Mouse (Mus musculus): ENCODE data around the gene Mylk. TPM values are rescaled to one million over a fixed set of nuclear protein-coding genes. Genes with fewer than 3 reads are reported as not detected.

The Mylk gene
- polyA plus RNA-seq, 1 experiment: not detected

DNA sequence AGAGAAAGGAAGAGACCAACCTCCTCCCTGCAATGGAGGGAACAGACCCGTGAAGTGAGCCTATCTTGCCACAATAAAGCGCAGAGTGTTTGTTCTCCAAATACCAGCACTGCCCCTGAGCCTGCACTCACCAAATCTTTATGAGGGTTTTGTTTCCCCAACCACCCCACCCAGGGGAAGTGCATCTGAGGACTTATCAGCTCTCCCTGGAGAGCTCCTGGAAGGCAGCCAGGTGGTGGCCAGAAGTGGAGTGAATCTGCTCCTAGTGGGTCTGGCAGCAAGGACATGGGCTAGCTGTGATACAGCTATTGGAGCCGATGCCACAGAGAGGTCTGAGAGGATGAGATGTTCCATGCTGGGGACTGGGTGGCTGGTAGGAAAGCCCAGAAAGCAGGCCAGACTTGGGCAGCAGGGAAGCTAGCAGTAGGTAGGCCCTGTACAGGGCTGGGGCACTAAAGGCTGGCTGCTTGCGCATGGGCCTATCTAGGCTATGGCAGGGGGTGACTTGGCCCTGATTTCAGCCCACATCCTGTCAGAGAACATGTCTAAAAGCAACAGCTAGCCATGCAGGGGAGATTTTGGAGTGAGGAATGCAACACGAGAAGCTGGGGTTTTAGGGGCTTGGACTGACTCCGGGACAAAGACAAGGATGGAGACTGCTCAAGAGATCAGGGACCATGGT lies 180.1 kb downstream of the Mylk start:
- H3K27me3 ChIP-seq (ENCODE audit: control insufficient read depth): no peaks in the 10 kb centered on the region
- no peaks in the 10 kb centered on the region for H3K36me3 ChIP-seq (ENCODE audit: control insufficient read depth)
- no peak for TF ChIP-seq GATA1 (IDR thresholded peaks at IDR 0.05; ENCODE audit: low read length)
- TF ChIP-seq TAL1 (IDR thresholded peaks at IDR 0.05; ENCODE audit: low read length): no peak
- no peak overlapping the region for H3K4me3 ChIP-seq (replicated peaks)
- peaks cover 1% of the 10 kb centered on the region for H3K4me1 ChIP-seq (ENCODE audit: control insufficient read depth)
- H3K9me3 ChIP-seq (ENCODE audit: control insufficient read depth, low read length): no peaks in the 10 kb centered on the region

DNA sequence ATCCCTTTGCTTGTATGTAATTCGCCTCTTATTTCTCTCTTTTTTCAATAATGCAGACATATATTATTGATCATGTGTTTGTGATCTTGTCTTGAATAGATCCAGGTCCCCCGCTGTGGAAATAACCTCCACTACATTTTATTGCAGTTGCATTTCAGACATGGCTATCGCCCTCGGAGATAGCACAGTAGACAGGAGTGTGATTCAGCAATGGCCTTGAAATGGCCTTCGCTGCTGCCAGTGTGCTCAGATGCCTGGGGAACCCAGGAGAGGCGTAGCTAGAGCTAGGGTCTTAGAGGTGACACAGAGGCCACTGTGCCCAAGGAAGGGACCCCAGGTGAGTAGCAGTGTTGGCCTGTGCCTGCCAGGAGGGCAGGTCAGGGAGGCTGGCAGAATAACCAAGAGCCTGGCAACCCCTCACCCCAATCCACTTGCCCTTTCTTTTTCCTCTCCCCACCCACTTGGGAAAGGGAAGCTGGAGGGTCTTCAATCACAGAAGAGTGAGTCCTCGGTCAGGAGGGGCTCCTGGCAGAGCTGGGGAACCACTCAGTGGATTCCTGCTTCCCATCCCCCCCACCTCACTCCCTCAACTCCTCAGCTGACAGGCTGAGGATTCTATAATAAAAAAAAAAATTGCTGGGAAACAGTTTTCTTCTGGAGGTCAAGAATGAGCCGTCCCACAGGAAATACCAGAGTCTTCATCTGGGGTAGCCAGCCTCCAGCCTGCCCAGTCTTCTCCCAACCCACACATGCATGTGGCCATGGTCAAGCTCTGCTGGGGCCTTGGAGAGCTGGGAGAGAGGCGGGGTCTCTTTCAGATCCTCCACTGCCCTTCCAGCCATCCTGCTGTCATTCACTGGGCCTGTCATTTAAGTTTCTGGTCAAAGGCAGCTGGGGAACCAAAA lies 181.8 kb downstream of the Mylk start:
- Histone ChIP-seq H3K36me3 (ENCODE audit: control insufficient read depth) (no peaks in the 10 kb centered on the region), H3K4me1 (ENCODE audit: control insufficient read depth) (peaks cover 3% of the 10 kb centered on the region), H3K27me3 (ENCODE audit: control insufficient read depth) (no peaks in the 10 kb centered on the region), H3K4me3 (replicated peaks) (no peak overlapping the region), H3K9me3 (ENCODE audit: control insufficient read depth, low read length) (no peaks in the 10 kb centered on the region)
- TF ChIP-seq TAL1 (IDR thresholded peaks at IDR 0.05; ENCODE audit: low read length) (no peak), GATA1 (IDR thresholded peaks at IDR 0.05; ENCODE audit: low read length) (no peak)

DNA sequence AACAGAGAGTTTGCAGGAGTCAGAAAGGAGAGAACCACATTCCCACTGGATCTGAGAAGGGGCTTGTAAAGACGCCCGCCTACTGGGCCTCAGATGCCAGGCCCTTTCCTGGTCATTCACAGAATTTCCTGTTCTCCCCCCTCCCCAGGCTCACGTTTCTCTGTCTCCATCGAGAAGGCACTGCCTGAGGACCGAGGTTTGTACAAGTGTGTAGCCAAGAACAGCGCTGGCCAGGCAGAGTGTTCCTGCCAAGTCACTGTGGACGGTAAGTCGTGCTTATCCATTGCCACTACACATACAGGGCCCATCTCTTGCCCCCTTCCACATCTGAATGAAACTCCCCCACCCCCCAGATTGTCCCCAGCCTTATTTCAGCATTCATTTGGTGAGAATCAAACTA lies 184.7 kb downstream of the Mylk start:
- peaks cover 23% of the 10 kb centered on the region for H3K4me1 ChIP-seq (ENCODE audit: control insufficient read depth)
- no peaks in the 10 kb centered on the region for H3K9me3 ChIP-seq (ENCODE audit: control insufficient read depth, low read length)
- H3K4me3 ChIP-seq (replicated peaks): no peak overlapping the region
- no peak for TF ChIP-seq TAL1 (IDR thresholded peaks at IDR 0.05; ENCODE audit: low read length)
- TF ChIP-seq GATA1 (IDR thresholded peaks at IDR 0.05; ENCODE audit: low read length): no peak
- no peaks in the 10 kb centered on the region for H3K36me3 ChIP-seq (ENCODE audit: control insufficient read depth)
- H3K27me3 ChIP-seq (ENCODE audit: control insufficient read depth): no peaks in the 10 kb centered on the region

DNA sequence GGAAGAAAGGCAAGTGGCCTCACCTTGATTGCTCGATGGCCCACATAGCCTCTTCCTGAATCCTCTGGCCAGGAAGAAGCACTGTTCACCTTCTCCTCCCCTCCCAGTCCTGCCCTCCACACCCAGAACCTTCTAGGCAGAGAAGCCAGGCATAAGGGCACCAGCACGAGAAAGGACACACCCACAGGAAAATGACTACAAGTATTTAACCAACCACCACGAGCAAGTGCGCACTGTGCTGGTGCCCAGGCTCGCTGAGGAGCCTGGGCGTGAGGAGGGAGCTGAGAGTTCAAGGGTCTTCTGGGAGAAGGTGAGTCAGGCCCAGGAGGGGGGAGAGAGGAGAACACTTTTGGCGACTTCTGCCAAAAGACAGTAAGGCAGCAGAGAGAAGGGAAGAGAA lies 185.1 kb downstream of the Mylk start:
- no peaks in the 10 kb centered on the region for H3K27me3 ChIP-seq (ENCODE audit: control insufficient read depth)
- H3K4me1 ChIP-seq (ENCODE audit: control insufficient read depth): peaks cover 23% of the 10 kb centered on the region
- no peak overlapping the region for H3K4me3 ChIP-seq (replicated peaks)
- no peaks in the 10 kb centered on the region for H3K9me3 ChIP-seq (ENCODE audit: control insufficient read depth, low read length)
- no peak for TF ChIP-seq GATA1 (IDR thresholded peaks at IDR 0.05; ENCODE audit: low read length)
- TF ChIP-seq TAL1 (IDR thresholded peaks at IDR 0.05; ENCODE audit: low read length): no peak
- no peaks in the 10 kb centered on the region for H3K36me3 ChIP-seq (ENCODE audit: control insufficient read depth)

DNA sequence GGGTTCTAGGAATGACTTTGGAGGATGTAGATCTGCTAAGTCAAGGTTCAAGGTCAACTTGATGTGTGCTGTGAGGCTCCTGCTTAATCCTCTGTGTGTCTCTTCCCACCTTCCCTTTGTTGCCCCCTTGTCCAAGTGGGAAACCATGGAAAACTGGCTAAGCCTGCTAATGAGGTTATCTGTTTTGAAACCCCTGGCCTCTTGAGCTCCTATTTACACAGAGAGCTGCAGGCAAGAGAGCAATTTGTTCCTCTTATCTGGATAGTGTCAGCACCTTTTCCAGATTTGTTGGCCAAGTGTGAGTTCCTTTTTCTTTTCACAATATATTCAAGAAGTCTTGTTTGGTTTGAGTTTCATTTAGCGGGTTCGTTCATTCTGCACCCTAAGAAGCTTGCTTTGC lies 186.3 kb downstream of the Mylk start:
- H3K4me1 ChIP-seq (ENCODE audit: control insufficient read depth): peaks cover 26% of the 10 kb centered on the region

DNA sequence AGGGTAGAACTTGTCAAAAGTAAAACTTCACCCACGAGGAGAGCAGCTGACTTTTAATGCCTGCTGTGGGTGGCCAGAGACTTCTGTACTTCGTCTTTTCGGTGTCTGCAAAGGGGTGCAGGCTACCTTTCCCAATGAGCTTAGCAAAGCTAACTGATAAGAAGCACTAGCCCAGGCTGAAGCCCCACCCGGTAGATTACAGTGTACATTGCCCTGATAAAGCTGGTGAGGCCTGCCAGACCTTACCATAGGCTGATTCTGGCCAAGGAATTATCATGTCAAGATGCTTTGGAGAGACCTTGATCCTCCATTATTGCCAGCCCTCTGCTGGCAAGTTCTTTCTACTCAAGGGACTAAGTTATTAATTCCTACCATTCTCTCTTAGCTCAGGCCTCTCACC lies 188.2 kb downstream of the Mylk start:
- no peak overlapping the region for H3K4me3 ChIP-seq (replicated peaks)
- no peaks in the 10 kb centered on the region for H3K9me3 ChIP-seq (ENCODE audit: control insufficient read depth, low read length)
- TF ChIP-seq GATA1 (IDR thresholded peaks at IDR 0.05; ENCODE audit: low read length) (no peak), TAL1 (IDR thresholded peaks at IDR 0.05; ENCODE audit: low read length) (no peak)
- no peaks in the 10 kb centered on the region for H3K27me3 ChIP-seq (ENCODE audit: control insufficient read depth)
- no peaks in the 10 kb centered on the region for H3K36me3 ChIP-seq (ENCODE audit: control insufficient read depth)
- peaks cover 34% of the 10 kb centered on the region for H3K4me1 ChIP-seq (ENCODE audit: control insufficient read depth)

More for the DNA sequence above, 186.3 kb downstream of the Mylk start:
- Histone ChIP-seq H3K27me3 (ENCODE audit: control insufficient read depth) (no peaks in the 10 kb centered on the region), H3K9me3 (ENCODE audit: control insufficient read depth, low read length) (no peaks in the 10 kb centered on the region), H3K36me3 (ENCODE audit: control insufficient read depth) (no peaks in the 10 kb centered on the region), H3K4me3 (replicated peaks) (no peak overlapping the region)
- TF ChIP-seq GATA1 (IDR thresholded peaks at IDR 0.05; ENCODE audit: low read length) (no peak), TAL1 (IDR thresholded peaks at IDR 0.05; ENCODE audit: low read length) (no peak)

DNA sequence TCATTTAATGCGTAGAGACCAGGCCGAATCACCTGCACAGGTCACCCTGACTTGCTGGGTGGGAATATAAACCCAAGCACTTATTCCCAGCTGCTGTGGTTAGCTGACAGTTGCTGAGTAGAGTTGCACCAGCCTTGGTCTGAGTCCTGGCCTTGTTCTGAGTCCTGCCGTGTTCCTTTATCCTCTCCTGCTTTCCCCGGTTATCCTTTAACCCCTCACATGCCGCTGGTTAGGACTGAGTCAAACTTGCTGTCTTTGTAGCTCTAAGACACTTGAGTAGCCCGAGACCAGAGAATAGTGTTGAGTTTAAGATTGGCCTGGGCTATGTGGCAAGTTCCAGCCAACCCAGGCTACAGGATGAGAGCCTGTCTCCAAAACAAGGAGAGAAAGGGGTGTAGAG lies 189.5 kb downstream of the Mylk start:
- H3K27me3 ChIP-seq (ENCODE audit: control insufficient read depth): no peaks in the 10 kb centered on the region
- H3K4me1 ChIP-seq (ENCODE audit: control insufficient read depth): peaks cover 34% of the 10 kb centered on the region
- no peak overlapping the region for H3K4me3 ChIP-seq (replicated peaks)
- no peaks in the 10 kb centered on the region for H3K9me3 ChIP-seq (ENCODE audit: control insufficient read depth, low read length)
- TF ChIP-seq TAL1 (IDR thresholded peaks at IDR 0.05; ENCODE audit: low read length): no peak
- no peak for TF ChIP-seq GATA1 (IDR thresholded peaks at IDR 0.05; ENCODE audit: low read length)
- no peaks in the 10 kb centered on the region for H3K36me3 ChIP-seq (ENCODE audit: control insufficient read depth)

DNA sequence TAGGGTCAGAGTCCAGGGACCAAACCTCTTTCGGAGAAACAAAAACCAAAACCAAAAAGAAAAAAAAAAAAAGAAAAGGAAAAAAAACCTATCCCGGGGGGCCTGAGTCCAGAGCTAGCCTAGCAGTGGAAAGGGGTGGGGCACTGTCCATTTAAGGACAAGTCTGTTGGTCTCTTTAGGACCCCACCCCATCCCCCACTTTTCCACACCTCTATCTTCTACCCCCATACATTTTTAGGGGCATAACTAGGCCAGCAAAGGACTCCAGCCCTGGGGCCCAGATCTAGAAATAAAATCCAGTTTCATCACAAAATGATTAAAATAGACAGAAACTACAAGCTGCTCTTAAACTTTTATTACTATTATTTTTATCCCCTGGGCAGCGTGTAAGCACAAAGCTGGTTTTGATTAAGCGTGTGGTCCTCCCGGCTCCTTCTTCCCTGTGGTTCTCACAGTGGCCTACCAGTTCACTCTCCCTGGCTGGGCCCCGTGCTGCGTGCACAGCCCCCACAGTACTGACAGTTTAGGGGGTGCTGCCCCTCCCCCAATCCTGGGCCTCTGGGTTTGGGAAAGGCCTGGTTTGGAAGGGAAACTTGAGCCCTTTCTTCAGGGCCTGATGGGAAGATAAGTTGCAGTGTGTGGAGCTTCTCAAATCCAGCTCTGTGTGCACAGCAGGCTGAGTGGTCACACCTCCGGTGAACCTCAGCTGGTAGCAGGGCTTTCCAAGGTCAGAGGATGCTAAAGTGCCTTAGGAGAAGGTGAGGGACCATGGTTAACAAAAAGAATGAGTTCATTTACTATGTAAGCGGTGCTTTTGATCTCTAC lies 190.7 kb downstream of the Mylk start:
- no peak overlapping the region for H3K4me3 ChIP-seq (replicated peaks)
- H3K9me3 ChIP-seq (ENCODE audit: control insufficient read depth, low read length): no peaks in the 10 kb centered on the region
- no peaks in the 10 kb centered on the region for H3K36me3 ChIP-seq (ENCODE audit: control insufficient read depth)
- TF ChIP-seq TAL1 (IDR thresholded peaks at IDR 0.05; ENCODE audit: low read length) (no peak), GATA1 (IDR thresholded peaks at IDR 0.05; ENCODE audit: low read length) (no peak)
- peaks cover 31% of the 10 kb centered on the region for H3K4me1 ChIP-seq (ENCODE audit: control insufficient read depth)
- no peaks in the 10 kb centered on the region for H3K27me3 ChIP-seq (ENCODE audit: control insufficient read depth)

All from erythroblast, embryonic 14.5 days (primary cell).